Mouse (Mus musculus) cerebellum, adult 9-10 months (tissue): Measurements from ENCODE around the gene Ddx54.
A peak's percentile ranks its signal among the peaks of the same experiment; 100 is the strongest.

Source experiments
- DNase-seq: peaks from one replicate; pipeline ENCODE4 v3.0.0; 2022

Ddx54 gene

DNA sequence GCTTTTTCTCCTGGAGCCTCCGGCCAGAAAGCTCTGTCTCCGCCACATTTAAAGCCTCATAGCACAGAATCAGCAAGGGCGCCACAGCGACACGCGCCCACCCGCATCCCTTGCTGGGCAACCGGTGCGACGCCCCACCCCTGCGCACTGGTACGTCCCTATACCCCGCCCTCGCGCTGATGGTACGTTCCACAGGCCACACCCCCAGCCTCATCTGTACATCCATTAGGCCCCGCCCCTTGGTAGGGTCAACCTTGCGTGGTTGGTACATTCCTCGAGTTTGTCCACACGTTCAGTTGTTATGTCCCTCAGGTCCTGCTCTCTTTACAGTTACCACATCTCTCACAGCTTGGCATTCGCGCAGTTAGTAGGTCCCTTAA is at the start of gene Ddx54, which contains the start of gene Rita1:
TSS of gene Ddx54 (plus strand) at position 298 of the 380 bp plus-strand sequence.
TSS of gene Rita1 (minus strand) at position 148 of the 380 bp plus-strand sequence.
- DNase-seq: peak; percentile 100

DNA sequence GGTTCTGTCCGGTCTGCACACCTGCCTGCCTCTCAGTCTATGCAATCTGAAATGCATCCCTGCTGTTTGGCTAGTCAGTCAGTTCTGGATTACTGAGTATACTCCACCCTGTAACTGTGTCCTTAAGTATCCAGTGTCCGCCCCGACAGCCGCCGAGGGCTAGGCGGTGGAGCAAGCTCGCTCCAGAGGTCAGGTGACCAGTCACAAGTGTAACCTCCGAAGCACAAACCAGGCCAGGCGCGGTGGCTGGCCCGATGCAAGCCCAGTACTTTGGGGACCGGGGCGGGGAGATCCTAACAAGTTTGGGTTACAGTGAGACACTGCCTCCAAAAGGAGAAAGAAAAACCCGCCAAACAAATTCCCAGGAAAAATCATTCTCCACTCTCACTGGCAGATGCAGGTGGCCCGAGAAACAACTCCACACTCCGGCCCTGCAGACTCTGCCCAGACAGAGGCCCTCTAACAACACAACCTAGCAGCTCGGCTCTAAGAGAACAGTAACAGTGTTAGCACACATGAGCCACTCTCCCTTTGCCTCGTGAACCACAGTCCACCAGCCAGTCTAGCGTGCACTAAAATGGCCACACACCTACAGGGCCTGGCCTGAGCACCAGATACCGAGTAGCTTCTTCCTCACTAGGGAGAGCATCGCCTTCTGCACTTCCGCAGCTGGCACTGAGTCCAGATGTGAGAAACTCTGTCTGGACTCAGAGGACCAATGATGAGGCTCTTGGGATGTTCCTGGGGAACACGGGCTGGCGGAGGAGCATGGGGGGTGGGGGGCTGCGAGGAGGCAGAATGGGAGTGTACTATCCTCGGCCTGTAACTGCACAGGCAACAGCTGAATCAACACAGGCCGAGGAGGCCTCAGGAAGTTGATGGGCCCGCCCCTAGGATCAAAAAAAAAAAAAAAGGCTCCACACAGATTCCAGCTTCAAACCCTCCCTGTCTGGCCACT is 49.3 kb upstream of the Ddx54 start:
- DNase-seq: peak; percentile 61

DNA sequence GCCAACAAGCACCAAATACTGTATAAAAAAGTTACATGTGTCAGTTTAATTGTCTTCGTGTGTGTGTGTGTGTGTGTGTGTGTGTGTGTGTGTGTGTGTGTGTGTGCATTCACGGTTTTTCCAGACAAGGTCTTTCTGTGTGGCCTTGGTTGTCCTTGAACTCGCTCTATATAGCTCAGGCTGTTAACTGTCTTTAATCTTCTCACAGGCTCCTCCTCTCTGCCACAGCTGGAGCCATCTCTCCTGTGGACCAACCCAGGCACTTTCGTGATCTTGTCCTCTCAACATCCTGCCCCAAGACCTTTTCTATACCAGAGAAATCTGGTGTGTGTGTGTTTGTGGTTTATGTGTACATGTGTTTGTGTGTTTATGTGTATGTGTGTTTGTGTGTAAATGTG is 48.6 kb upstream of the Ddx54 start:
- DNase-seq: peak; percentile 43

GRCm38 (mm10) chr5:120565171-120565905 is 47.2 kb upstream of the Ddx54 start:
- peak; percentile 71 for DNase-seq

- DNase-seq: peak; percentile 95
Measured at GRCm38 (mm10) chr5:120566101-120566500, 46.4 kb upstream of the Ddx54 start.

DNA sequence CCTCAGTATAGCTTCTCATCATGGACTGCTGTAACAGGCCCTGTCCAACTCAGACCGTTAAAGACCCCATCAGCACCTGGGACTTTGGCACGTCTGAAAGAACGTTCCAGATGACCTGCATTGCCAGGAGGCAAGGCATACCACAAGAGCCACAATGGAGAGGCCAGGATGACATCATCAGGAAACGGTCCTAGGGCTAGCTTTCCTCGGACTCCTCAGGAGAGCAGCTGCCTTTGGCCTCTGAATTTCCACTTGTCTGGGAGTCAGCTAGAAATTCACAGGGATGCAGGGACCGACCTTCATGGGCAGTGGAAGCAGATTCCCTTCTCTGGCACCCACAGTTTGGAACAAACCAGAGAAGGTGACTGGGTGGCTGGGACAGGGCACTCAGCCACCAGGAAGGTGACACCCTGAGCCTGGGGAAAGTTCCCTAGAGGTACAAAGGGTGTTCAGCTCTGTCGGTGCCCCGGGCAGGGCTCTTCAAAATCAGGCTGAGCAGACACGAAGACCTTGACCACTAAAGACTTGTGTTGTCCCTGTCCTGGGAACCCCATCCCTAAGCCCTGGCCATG is 45.8 kb upstream of the Ddx54 start:
- peak; percentile 78 for DNase-seq

GRCm38 (mm10) chr5:120567253-120567701 is 45.3 kb upstream of the Ddx54 start:
- DNase-seq: no peak

GRCm38 (mm10) chr5:120567761-120568211 is 44.8 kb upstream of the Ddx54 start:
- DNase-seq: peak; percentile 74

DNA sequence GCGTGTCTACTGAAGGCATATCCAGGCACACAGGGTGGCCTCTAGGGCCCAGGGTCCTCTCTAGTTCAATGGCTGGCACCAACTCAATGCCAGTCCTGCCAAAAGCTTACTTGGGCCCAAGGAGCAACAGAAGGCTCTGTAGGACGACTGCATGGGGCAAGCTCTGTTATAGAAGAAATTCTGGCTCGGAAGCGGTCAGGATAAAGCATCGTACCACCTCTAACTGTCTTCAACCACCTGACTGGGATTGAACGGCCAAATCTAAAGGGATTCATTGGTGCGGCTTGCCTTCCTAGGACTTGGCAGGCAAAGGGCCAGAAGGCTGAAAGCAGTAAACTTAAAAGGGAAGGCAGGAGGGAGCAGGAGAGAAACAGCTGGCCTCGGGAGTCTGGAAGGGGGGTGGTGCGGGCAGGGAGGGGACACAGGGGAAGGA is 44.2 kb upstream of the Ddx54 start:
- DNase-seq: peak; percentile 79

DNA sequence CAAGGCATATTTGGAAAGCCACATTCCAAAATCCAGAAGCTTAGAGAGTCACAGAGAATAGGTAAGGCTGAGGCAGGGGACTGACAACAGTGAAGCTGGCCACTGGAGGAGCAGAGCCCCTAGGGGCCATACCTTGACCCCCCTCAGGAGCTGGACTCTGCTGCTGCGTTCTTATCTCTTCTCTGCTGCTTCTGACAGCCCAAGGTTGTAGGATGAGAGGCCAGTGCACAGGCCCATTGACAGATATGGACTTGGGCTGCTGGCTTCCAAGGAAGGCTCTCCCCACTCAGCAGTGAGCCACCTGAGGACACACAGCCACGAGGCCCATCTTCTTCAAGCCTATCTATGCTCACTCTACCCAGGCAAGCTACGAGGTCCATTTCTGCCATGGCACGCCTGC is 43.6 kb upstream of the Ddx54 start:
- DNase-seq: no peak

DNA sequence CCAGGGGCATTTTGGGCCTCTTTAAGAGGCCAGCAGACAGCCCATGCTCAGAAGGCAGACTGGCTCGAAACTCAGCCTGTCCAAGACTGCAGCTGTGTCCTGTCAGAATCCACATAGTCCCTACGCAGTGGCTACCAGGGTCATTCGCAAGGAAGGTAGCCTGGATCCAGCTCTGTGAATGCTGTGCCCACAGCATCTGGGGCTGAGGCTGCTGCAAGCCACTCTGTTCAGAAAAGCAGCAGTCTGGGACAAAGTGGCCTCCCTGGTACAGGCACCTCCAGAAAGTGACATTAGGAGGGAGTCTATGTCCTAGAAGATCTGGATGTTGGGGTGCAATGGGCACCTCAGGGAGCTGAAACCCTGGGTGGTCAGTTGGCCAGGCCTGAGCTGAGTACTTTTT is 42.7 kb upstream of the Ddx54 start:
- DNase-seq: no peak

- no peak for DNase-seq
Measured at GRCm38 (mm10) chr5:120570289-120570897, 42.1 kb upstream of the Ddx54 start.

DNA sequence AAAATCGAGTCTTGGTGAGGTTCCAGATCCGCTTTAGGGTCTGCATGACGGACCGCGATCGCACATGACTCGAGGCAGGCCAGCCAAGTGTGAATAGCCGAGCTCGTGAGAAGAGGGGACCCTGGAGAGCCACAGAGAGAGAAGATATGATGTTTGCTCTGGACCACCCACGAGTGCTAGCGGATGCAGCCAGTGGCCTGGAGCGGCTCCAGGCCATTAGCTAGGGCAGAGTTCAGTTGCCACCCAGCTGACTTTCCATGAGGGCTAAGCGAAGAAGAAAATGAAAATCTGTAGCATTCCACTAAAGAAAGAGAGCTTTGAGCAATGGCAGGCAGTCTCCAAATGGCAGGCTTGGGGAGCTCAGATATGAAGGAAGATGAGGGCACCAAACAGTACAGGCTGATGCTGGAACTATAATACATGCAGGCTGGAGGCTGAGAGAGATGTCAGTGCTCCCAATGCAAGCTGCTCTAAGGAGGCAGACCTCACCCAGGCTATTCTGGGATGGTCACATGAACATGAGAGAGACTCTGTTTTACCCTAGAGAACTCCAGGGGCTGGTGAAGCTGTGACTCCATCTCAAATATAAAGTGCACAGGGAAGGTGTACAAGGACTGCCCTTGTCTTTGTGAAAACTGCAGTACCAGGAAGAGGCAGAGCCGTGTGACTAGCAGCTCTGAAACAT is 41.3 kb upstream of the Ddx54 start:
- DNase-seq: no peak

GRCm38 (mm10) chr5:120574469-120575063 is 38.0 kb upstream of the Ddx54 start:
- peak; percentile 71 for DNase-seq

DNA sequence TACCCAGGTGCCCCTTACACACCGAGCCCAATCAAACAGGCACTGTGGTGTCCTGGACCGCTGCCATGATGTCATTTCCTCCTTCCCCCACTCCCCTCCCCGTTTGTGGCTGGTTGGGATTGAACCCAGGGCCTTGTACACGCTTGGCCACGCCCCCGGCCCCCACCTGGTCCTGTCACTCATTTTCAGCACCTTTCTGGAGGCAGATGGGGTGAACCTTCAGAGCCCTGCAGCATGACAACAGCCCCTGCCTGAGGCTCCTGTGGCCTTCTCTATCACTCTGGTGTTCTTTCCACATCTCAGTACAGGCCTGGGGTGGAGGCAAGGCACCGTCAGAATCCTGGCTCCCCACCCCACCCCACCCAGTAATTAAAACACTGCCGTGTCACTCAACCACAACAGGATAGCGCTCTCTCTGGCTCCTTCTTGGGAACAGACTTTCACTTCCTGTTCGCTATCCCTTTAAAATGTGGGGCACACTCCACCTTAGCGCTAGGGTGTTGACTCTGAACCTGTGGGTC is 35.7 kb upstream of the Ddx54 start:
- DNase-seq: no peak

GRCm38 (mm10) chr5:120577935-120578441 is 34.6 kb upstream of the Ddx54 start:
- DNase-seq: no peak

DNA sequence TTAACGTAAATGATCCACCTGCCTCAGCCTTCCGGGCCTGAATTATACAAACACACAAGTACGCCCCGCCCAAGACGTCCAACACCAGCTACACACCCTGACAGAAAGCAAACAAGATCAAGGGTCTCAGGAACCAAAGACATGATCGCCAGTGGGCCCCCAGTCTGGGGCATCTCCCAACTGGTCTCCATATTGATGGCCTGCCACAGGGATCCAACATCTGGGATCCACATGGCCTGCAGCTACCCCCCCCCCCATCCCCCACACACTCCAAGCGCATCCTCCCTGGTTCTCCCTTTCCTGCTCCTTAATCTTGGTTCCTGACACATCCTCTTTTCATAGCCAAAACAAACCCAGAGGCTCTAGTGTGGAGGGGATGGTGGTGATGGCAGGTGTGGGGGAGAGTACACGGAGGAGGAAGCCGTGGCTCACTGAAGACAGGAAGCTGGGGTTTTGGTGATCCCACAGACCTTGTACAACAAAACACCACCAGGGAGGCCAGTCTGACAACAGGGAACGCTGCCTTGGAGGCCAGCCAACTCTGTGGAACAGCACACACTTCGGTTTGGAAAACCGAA is 33.9 kb upstream of the Ddx54 start:
- no peak for DNase-seq

DNA sequence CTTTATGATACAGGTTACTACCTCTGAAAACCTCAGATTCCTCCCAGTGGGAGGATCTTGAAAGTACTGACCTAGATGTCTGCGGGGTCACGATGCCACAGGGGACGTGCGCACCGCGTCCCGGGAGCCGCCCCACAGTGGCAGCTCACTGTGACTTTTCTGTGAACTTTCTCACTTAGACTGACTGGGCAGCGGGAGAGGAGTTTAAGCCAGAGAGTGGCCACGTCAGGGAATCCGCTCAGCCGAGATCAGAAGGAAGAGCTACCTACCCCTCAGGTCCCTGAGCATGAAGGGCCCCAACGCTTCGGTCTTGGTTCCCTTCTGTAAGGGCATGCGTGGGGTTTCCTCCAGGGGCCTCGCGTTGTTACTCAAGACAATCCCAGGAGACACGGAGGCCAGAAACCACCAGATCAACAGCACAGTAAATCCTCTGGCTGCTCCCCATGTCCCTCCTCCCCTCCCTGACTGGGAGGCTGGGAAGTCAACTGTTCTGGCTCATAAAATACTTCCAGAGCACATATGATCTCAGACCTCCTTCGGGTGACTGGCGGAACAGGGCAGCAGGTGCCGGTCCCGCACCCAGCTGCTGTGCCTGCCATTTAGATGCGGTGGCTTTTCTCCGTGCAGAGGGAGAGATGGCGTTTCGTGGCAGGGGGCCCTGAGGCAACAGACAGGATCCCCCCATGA is 33.2 kb upstream of the Ddx54 start:
- DNase-seq: peak; percentile 78

DNA sequence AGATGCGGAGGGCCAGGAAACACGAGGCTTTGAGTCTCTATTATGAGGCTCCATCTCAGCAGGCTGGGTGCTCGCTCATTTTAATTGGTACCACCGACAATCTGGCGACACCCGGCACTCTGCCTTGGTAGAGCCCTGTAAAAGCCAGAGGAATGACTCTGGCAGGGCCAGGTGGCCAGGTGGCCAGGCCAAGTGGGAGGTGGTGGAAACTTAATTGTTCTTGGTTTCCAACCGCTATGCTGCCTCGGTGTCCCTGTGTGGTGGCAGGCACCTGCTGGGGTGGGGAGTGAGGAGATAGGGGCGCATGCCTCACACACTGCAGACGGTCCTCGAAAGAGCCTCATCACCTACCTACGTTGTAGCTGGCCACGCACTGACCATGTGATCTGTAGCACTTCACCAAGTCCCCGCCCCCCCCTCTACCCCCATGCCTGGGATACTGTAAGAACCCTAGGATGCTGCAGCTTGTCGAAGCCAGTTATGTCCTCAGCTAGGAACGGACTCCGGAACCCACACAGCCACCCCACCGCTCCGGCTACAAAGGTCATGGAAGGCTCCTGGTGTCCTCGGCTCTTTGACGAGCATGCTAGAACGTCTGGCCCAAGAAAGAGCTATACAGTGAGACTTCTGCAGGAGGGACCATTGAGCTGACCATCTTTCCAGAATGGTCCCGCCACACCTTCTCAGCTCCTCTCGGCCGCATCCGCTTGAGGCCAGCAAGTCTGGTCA is 32.5 kb upstream of the Ddx54 start:
- DNase-seq: peak; percentile 78

- no peak for DNase-seq
Measured at GRCm38 (mm10) chr5:120582002-120582401, 30.5 kb upstream of the Ddx54 start.
